Mouse (Mus musculus) olfactory bulb, adult 2 months (tissue): ENCODE results near the gene Bcor. TPM values are rescaled to one million over a fixed set of nuclear protein-coding genes. Genes with fewer than 3 reads are reported as not detected.
A peak's percentile ranks its signal among the peaks of the same experiment; 100 is the strongest.

Experiments
- H3K27ac ChIP-seq: fragments of 200-500 bp; 2 replicates; pipeline ENCODE4 v1.5.1; 2012; ENCODE audit warnings: low read depth, low read length; ENCODE audit not compliant: insufficient read depth
- H3K4me1 ChIP-seq: fragments of 200-500 bp; 2 replicates; pipeline ENCODE4 v1.6.1; 2012; ENCODE audit warnings: low read length; ENCODE audit not compliant: control insufficient read depth, insufficient read depth
- H3K4me3 ChIP-seq: fragments of 200-500 bp; 2 replicates; pipeline ENCODE4 v1.5.1; 2012; ENCODE audit warnings: mild to moderate bottlenecking, low read depth, low read length, moderate library complexity; ENCODE audit not compliant: insufficient read depth
- CTCF ChIP-seq: fragments of 200-500 bp; IDR thresholded peaks from 2 replicates; pipeline ENCODE4 v1.5.1; 2012; ENCODE audit warnings: low read depth, mild to moderate bottlenecking, low read length, moderate library complexity; ENCODE audit not compliant: insufficient read depth
- POLR2A ChIP-seq: fragments of 200-500 bp; IDR thresholded peaks from 2 replicates; pipeline ENCODE4 v1.6.1; 2012; ENCODE audit warnings: mild to moderate bottlenecking, low read depth, low read length, moderate library complexity; ENCODE audit not compliant: insufficient read depth
- WGBS: fragments of 180-500 bp; shearing (Covaris S2); methylation state at CpG from one replicate; pipeline ENCODE4 v1.1.7; 2018; 5-methylcytosine and 5-hydroxymethylcytosine counted together
- polyA plus RNA-seq: library from polyadenylated mRNA; stranded (reverse); fragments of >200 nt; gene quantifications from 2 replicates; pipeline ENCODE4 v1.2.4, GENCODE M21; 2012; ENCODE audit warnings: low replicate concordance; ENCODE audit not compliant: missing spikeins, insufficient read depth, insufficient read length

Gene Bcor
- polyA plus RNA-seq, 1 experiment = not detected

DNA sequence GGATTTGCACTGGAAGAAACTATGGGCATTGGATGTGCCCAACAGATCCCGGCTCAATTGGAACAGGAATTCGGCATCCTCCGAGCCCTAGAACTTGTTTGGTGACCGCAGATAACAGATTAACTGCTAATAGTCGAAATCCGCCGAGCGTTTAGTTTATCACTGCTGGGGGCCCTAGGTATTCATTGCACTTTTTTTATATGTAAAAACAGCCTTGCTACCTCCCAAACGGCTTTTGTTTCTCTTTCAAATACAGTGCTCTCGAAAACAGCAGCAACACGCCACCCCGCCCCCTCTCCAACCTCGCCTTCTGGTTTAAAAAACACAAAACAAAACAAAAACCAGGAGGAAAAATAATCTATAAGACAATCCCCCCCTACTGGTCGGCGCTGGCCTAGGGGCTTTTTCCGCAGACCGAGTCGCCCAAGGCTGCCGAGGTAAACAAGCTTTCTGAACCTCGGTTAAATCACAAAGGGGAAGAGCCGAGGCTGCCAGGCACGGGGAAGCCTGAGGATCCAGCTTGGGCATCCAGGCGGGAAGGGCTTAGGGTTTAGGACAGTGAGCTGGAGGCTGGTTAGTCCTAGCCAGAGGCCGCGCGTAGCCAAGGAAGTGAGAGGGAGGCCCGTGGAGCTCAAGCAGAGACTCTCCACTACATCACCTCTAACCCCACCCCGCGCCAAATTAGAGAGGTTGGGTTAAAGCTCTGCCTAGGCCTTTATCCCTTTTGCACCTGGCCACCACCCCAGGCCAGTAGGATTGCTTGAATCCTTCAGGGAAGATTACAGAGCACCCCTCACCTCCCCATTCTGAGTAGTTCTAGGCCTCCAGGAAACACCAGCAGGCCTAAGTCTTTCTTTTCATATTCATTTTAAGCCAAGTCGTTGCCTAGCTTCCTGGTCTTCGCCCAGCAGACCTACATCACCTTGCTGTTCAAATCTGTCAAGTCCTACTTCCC, 6.7 kb downstream of the Bcor start:
- TF ChIP-seq CTCF (no peak), POLR2A (no peak)
- 51% methylated on average over 31 of the region's 31 CpGs for WGBS
- Histone ChIP-seq H3K27ac (no peak overlapping the region), H3K4me3 (no peak overlapping the region), H3K4me1 (peaks cover 29% of the 10 kb centered on the region)

GRCm38 (mm10) chrX:12151996-12152904, 7.9 kb downstream of the Bcor start:
- WGBS = 67% methylated on average over 41 of the region's 42 CpGs
- TF ChIP-seq POLR2A (no peak), CTCF (no peak)
- H3K4me1 ChIP-seq = peaks cover 22% of the 10 kb centered on the region
- H3K27ac ChIP-seq = no peak overlapping the region
- peak overlapping the region; percentile 41 for H3K4me3 ChIP-seq

- peak overlapping the region; percentile 41 for H3K4me3 ChIP-seq
- peaks cover 22% of the 10 kb centered on the region for H3K4me1 ChIP-seq
- H3K27ac ChIP-seq = no peak overlapping the region; the same call in 1 of the 2 replicates
- WGBS = 6% methylated on average over 43 of the region's 43 CpGs
- no peak for TF ChIP-seq POLR2A
- no peak for TF ChIP-seq CTCF
Measured at GRCm38 (mm10) chrX:12151269-12151995, 8.7 kb downstream of the Bcor start.

- no peak overlapping the region for H3K27ac ChIP-seq
- TF ChIP-seq POLR2A = no peak
- TF ChIP-seq CTCF = no peak
- WGBS = 42% methylated on average over 7 of the region's 7 CpGs
Measured at GRCm38 (mm10) chrX:12150425-12150824, 9.7 kb downstream of the Bcor start.

GRCm38 (mm10) chrX:12146263-12146662, 13.9 kb downstream of the Bcor start:
- H3K4me1 ChIP-seq = peaks cover 7% of the 10 kb centered on the region
- 91% methylated on average over 2 of the region's 2 CpGs for WGBS
- TF ChIP-seq POLR2A (no peak), CTCF (no peak)
- H3K4me3 ChIP-seq = no peak overlapping the region
- H3K27ac ChIP-seq = no peak overlapping the region

More at GRCm38 (mm10) chrX:12150425-12150824, 9.7 kb downstream of the Bcor start:
- Histone ChIP-seq H3K4me1 (peaks cover 15% of the 10 kb centered on the region), H3K4me3 (no peak overlapping the region)

GRCm38 (mm10) chrX:12142832-12143231, 17.3 kb downstream of the Bcor start:
- no peak overlapping the region for H3K27ac ChIP-seq
- WGBS = 89% methylated on average over 5 of the region's 5 CpGs
- no peak overlapping the region for H3K4me3 ChIP-seq
- no peak for TF ChIP-seq CTCF
- TF ChIP-seq POLR2A = no peak
- peaks cover 11% of the 10 kb centered on the region for H3K4me1 ChIP-seq

GRCm38 (mm10) chrX:12140086-12140740, 19.9 kb downstream of the Bcor start:
- no peak for TF ChIP-seq CTCF
- TF ChIP-seq POLR2A = no peak
- Histone ChIP-seq H3K4me3 (peak overlapping the region; percentile 29), H3K27ac (no peak overlapping the region), H3K4me1 (peaks cover 18% of the 10 kb centered on the region)
- WGBS = 16% methylated on average over 49 of the region's 51 CpGs

- no peak for TF ChIP-seq CTCF
- TF ChIP-seq POLR2A = no peak
- 61% methylated on average over 7 of the region's 7 CpGs for WGBS
- no peak overlapping the region for H3K27ac ChIP-seq
Measured at GRCm38 (mm10) chrX:12138266-12138665, 21.9 kb downstream of the Bcor start.

More at GRCm38 (mm10) chrX:12138266-12138665, 21.9 kb downstream of the Bcor start:
- no peak overlapping the region for H3K4me3 ChIP-seq
- H3K4me1 ChIP-seq = peaks cover 36% of the 10 kb centered on the region
